Mouse (Mus musculus) MEL (cell line): ENCODE measurements around the gene Hoxb4.

Experiments used
- CTCF ChIP-seq, 3 experiments: IDR thresholded peaks in 2 of 3; conservative IDR thresholded peaks in 1 of 3; 2 replicates each; pipeline ENCODE4 v1.5.1; 2011 to 2012; ENCODE audit warnings: low read length in 3 of 3, low read depth in 2 of 3, mild to moderate bottlenecking in 2 of 3, improper control_type of control experiment in 1 of 3, inconsistent platforms in 1 of 3, mixed read lengths in 1 of 3, moderate library complexity in 1 of 3; ENCODE audit not compliant: control insufficient read depth in 1 of 3, insufficient read depth in 1 of 3, poor library complexity in 1 of 3, severe bottlenecking in 1 of 3
- ETS1 ChIP-seq: IDR thresholded peaks from 2 replicates; pipeline ENCODE4 v1.6.1; 2012; ENCODE audit warnings: low read depth, mild to moderate bottlenecking, inconsistent platforms, low read length, improper control_type of control experiment, moderate library complexity

GRCm38 (mm10) chr11:96284774-96285734 is 33.0 kb upstream of the Hoxb4 start:
- no peak for TF ChIP-seq CTCF (IDR thresholded peaks at IDR 0.05 in 2 of 3, conservative IDR thresholded peaks at IDR 0.05 in 1 of 3; ENCODE audit: control insufficient read depth in 1 of 3, insufficient read depth in 1 of 3, low read depth in 2 of 3, low read length in 3 of 3, poor library complexity in 1 of 3, severe bottlenecking in 1 of 3)
- TF ChIP-seq ETS1: no peak
